Mouse (Mus musculus): ENCODE measurements around the gene Nkx1-2.

Nkx1-2 gene

DNA sequence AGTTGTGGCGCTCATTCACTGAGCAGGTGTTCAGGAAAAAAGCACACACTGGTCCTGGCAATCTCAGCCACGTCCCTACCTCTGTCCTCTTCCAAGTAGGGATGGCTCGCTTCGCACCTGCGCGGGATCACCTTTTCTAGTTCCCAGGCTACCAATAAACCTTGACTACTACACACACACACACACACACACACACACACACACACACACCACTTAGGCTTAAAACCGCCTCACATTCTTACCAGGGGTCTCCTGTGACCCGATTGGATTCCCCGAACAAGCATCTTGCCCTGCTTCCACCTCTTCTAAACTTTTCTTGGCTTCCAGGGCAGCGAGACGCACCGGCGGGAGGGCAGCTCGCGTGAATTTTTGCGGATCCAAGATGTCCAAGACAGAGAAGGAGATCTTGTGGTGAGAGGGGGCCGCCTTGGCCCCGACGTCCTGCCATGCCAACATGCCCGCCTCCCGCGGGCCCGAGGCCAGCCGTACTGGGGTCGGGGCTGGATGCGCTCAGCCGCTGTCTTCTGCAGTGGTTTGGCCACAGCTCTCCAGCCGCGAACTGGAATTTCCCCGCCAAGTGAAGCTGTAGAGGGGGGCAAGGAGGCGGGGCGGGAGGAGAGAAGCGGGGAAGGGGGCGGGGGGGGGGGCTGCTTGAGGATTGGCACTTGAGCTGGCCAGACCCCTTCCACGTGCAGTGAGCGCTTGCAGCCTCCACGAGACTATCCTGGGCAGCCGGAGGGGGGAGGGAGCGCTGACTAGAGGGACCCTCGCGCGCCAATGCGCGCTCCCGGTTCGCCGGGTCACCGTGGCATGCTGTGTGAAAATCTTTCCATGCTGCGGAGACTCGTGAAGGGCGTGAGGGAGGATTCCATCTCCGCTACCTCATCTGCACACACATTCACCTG lies at the start of gene Nkx1-2:
Gene Nkx1-2, minus strand, starts transcription at position 567 of the 905 bp plus-strand sequence.
- DNase-seq (ENCODE audit: low read depth), result no peak

DNA sequence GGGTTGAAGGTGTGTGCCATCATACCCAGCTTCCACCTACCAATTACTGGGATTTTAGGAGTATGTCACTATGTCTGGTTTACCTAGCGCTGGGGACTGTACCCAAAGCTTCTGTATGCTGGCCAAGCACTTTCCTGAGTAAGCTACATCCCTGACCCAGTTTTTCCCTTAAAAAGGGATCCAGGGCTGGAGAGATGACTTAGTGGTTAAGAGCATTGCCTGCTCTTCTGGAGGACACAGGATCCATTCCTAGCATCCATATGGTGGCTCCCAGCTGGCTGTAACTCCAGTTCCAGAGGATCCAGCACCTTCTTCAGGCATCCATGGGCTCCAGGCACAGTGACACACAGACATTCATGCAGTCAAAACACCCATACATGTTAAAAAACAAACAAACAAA lies 47.1 kb upstream of the Nkx1-2 start:
- no peak for DNase-seq (ENCODE audit: low read depth)

DNA sequence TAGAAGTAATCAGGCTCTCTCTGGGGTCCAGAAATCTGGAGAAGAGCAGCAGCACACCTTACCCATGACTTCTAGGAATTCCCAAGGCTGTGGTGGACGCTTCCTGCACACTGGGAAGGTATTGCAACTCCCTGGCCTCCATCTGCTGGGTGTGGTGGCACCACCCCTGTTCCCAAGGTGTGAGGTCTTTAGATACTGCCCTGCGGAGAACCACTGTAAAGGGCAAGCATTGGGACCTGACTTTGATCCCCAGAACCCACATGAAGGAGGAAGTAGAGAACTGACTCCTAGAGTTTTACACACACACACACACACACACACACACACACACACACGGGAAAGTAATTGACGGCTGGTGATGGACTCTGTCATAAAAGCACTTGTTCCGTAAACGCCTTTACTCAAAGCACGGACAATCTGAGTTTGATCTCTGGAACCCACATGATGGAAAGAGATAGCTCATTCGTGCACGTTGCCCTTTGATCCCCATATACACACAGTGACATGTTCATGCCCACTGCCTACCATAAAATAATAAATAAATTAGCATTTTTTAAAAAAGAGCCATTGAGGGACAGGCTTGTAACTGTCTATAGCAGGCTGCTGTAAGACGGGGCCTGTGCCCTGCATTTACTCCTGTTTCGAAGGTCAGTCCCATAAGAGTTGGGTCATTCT lies 45.3 kb upstream of the Nkx1-2 start:
- no peak for DNase-seq (ENCODE audit: low read depth)

DNA sequence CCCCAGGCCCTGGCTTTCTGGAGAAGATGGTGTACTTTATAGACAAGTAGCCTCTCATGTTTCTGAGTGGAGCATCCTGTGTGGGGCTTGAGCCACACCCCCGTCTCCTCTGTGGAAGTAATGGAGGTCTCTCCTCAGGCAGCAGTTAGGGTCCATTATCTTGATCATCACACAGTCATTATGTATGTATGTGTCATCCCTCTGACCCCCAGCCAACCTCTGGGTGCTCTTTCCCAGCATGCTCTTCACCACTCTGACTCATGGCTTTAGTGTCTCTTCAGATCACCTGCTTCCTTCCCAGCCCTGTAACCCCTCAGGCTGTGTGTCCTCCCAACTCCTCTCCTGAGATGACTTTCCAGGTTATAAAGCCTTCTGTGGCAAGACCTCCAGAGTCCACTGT lies 42.2 kb upstream of the Nkx1-2 start:
- no peak for DNase-seq (ENCODE audit: low read depth)

DNA sequence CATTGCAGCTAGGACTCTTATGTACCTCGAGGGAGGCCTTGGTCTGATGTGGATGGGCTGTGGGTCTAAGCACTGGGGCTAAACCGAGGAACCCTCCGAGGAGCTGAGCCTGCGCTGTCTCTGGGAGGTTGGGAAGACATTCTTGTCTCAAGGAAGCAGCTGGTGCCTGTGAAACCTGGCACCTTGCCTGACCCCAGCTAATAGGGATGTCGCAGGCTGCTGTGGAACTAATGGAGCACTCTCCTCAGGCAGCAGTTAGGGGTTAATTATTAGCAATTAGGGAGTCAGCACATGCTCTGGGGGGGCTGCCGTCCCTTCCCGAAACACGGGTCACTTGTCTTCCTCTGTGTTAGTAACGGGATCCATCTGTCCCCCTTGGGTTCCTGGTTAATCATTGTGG lies 41.5 kb upstream of the Nkx1-2 start:
- DNase-seq (ENCODE audit: low read depth), result no peak

DNA sequence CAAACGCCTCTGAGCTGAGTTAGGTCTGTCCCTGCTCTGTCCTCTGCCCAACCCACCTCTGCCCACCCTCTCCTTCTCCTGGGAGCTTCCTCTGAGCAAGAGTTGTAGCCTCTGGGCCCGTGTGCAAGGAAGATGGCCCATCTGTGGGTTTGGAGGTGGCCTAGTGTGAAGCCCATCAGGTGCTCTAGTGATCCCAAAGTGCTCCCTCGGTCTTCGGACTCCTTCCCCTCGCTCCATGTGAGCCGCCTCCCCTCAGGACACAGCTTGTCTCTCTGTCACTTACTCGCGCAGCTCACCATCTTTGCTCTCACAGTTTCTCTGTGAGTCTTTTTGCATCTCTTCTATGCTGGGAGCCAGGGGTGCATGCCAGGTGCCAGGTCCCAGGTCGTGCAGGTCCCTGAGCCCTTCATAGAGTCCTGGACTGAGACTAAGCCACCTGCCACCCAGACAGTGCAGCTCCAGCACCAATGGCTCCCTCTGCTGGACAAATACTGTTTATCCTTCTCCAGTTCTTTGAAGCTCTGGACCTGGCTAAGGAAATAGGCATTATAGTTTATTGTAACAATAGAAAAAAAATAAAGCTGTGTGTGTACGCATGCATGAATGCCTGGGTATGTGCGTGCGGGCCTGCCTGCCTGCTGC lies 39.1 kb upstream of the Nkx1-2 start:
- peak; percentile 71 for DNase-seq (ENCODE audit: low read depth)

DNA sequence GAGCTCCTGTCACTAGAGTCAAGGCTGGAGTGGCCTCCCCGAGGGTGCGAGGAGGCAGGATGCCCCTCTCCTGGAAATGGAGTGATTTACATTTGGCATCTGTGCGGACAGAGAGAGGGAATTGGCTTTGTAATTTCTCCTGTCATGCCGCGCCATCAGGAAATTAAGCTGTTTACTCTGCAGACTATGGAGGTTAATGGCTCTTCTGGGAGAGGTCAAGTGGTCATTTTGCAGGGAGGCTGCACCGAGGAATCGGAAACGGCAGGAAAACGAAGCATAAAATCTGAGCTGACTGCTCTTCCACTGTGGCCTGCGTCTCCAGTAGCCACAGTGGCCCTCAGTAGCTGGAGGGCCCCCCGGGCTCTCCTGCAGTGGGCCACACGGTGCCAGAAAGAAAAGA lies 37.9 kb upstream of the Nkx1-2 start:
- no peak for DNase-seq (ENCODE audit: low read depth)

DNA sequence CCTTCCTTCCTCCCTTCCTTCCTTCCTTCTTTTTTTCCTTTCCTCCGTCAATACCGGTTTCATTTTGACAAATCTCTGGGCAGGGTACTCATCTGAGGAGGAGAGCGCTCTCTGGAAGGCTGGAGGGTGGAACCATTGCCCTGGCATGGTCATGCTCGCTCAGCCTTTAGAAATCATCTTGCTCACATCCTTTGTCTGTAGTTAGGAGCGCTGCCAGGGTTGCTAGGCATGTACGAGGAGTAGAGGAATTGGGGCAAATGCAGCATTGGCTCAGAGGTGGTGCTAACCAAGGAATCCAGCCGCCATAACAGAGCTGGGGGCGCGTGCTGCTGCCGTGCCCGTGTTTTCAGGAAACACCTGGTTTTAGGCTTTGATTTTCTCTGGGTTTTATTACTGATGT lies 31.9 kb upstream of the Nkx1-2 start:
- DNase-seq (ENCODE audit: low read depth), result no peak

DNA sequence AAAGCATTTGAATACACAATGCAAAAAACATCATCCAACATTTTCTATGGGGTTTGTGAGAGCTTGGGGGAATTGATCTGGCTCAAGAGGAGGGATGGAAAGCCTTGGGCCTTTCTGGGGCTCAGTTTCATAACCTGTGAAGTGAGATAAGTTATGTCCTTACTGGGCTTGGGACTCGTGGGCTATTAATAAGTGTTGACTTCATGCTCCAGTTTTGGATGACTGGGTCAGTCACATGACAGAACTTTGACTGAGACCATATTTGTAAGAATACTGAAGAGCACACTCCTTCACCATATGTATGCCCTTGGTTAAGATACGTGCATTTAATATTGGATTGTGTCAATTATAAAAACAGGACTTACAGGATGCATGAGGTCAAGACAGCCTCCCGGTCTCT lies 28.0 kb upstream of the Nkx1-2 start:
- DNase-seq (ENCODE audit: low read depth), result peak; percentile 31

DNA sequence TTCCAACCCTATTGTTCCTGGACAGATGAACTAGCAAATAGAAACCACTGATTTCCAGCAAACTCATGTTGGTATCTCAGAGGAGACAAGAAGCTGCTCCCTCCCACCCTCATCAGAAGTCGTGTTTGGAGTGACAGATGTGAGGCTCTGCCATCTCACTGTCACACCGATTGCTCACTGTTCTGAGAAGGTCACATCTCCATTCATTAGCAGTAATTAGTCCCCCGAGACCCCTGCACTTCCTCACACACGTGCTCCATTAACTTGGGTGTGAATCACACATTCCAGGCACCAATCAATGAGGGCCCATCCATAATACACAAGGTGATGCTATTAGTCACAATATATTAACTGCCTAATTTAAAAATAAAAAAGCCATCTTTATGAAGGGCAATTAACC lies 26.7 kb upstream of the Nkx1-2 start:
- no peak for DNase-seq (ENCODE audit: low read depth)

DNA sequence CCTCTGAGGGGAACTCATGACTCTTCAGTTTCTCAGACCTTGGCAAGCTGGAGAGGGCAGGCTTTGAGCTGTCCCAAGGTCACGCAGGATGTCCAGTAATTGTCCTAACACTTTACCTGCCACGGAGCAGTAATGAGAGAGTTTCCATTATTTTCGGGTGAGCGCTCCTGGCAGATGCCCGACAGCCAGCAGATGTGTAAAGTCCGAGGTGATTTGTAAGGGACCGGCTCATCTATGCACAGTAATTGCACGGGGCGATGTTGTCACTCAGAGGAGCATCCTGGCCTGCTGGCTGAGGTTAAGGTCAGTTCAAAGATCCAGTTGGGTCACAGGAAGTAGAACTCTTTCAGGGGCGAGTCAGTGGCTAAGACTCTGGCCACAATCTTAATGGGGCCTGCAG lies 24.7 kb upstream of the Nkx1-2 start:
- no peak for DNase-seq (ENCODE audit: low read depth)

DNA sequence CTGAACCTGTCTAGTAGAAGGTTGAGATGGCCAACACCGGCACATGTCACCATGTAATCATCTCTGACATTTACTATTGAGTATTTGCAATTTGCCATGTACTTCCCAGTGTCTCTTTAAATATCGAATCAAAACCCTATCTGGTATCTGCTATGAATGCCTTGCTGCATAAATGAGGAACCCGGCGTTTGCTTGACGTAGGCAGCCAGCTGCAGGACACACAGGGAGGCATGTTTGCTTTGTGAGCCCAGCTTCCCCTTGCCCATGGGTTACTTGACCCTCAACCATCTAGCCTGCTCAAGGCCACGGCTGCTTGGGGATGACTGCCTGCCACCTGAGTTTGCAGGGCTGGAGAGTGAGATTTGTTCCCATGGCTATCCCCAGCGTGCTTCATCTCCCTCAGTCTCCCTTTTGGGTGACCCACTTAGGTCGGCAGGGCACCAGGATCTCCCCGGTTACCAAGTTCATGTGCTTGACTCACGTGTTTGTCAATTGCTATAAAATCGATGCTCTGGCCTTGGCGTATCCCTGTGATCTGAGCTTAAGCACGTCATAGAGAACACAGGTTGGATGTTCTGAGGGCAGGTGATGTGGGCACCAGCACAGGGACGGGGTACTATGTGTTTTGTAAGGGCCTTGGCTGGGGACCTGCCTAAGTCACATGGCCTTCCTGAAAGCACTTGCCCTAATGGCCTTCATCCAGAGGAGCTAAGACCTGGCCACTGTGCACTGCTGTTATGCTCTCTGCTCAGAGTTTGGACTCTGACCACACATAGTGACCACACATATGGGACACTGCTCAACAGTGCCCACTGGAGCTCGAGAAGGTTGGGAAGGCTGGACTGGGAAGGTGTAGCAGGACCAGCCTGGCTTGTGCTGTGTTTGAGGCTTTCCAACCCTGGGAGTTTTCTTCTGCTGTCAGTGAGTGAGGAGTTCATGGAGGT lies 20.8 kb upstream of the Nkx1-2 start:
- DNase-seq (ENCODE audit: low read depth), result no peak

DNA sequence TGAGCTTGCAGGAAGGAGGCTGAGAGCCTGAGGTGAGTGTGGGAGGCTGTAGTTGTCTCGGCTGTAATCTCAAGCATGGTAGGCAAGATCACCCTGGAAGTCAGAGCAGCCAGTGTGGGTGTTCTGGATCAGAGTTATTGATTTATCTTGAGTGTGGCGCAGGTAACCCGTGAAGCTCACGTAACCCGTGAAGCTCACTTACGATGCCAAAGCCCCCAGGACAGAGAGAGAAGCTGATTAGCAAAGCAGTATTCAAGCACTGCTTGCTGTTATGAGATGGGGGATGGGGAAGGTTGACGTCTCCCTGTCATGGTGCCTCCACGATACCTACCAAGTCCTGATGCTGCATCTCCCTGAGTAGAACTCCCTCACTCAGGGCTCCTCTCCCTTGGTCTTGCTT lies 20.1 kb upstream of the Nkx1-2 start:
- DNase-seq (ENCODE audit: low read depth), result no peak

DNA sequence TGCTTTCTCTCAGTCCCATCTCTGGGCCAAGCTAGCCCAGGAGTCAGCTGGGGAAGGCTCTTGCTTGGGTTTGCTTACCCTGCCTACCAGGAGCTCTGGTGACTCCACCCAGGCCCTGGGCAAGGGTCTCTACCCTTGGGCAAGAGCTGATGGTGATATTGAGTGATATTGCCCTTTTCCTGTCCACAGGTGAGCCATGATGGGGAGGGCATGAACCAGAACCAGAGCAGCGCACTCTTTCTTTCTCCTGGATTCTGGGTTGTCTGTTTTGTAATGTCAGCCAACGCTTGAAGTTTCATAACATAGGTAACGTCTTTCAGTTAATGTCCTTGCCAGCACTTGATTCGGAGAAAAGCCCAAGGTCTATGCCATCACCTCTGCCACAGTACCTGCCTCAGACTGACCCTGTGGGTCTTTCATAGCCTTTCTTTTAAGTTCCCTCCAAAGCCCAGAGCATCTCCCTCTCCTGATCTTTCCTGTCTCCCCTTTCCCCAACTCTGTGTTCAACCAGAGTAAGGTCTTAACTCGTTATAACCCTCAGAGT lies 17.7 kb upstream of the Nkx1-2 start:
- no peak for DNase-seq (ENCODE audit: low read depth)

DNA sequence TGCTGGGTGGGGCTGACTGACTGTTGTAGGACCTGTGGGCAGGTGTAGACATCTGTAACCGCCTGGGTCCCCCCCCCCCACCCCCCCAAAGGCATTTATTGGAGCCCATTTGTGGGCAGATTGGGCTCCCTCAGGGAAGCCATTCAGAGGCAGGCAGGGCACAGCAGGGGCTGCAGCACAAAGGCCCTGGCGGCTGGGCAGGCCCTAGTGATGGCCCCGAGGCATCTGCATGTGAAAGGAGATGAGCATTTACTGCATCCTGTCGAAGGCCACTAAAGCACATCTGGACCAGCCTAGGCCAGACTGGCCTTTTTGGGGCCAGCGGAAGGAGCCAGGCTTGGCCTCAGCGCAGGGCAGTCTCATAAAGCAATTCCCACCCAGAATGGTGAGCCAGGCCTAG lies 17.0 kb upstream of the Nkx1-2 start:
- no peak for DNase-seq (ENCODE audit: low read depth)

DNA sequence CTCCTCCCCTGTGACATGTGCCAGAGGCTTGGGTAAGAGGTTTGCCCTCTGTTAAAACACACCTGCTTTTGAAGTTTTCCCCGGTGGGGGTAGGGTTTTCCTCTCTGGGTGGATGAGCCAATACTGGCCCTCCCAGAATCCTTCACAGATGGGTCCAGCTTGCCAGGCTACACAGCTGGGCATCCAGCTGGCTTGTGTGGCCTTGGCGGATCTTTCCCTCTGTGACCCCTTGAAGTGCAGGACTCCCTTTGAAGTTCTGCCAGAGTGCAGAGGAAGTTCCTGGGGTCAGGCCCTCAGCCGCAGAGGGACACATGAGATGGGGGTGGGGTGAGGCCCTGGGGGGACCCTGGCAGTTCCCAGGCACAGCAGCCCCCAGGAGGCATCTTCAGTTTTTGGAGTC lies 15.9 kb upstream of the Nkx1-2 start:
- DNase-seq (ENCODE audit: low read depth), result no peak

DNA sequence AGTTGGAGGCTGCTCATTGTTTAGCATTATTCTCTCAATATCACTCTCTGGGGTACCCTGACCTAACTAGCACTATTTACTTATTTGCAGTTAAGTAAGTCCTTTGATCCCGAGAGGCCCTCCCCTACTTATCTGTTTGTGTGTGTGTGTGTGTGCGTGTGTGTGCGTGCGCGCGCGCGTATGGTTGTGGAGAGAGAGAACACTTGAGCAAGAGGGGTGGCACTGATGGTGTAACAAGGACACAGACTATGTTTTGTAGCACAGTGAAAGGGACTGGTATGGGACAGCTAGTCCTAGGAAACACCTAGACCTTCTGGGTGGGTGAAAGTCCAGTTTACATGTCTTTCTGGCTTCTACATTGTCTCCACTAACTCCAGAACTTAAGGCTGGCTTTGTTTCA lies 12.1 kb upstream of the Nkx1-2 start:
- DNase-seq (ENCODE audit: low read depth), result no peak

DNA sequence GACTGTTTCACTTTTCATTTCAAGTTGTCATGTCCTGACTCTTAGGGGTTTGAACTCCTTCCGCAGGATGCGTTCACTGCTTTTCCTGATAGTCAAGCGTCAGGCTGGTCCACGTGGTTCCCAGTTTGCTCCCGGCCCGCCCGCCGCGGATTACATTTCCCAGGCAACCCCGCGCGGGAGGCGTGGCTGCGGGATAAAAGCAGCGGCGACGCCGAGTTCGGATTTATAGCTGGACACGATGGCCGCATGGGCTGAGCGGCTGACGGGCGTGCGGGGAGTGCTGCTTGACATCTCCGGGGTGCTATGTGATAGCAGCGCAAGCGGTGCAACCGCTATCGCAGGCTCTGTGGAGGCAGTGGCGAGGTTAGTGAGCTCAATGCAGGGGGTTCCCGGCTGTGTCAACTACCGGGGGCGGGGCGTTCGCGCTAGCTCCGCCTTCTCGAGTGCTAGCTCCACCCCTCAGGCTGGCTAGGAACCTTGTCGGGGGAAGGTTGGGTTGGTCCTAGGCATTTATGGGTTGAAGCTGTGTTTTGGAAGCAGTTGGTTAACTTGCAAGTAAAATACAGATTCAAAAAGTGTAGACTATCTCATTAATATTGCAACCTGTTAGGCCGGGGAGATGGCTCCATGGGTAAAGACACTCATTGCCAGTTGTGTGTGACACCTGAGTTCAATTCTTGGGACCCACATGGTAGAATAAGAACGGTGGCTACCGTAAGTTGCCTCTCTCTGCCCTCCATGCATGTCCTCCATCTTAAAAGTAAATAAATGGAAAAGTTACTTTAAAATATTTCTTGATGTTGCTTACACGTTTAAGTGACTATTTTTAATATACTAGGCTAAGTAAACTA lies 11.3 kb upstream of the Nkx1-2 start, which contains the start of gene Lhpp:
Gene Lhpp, plus strand, starts transcription at position 171 of the 851 bp plus-strand sequence.
- DNase-seq (ENCODE audit: low read depth), result peak; percentile 77

DNA sequence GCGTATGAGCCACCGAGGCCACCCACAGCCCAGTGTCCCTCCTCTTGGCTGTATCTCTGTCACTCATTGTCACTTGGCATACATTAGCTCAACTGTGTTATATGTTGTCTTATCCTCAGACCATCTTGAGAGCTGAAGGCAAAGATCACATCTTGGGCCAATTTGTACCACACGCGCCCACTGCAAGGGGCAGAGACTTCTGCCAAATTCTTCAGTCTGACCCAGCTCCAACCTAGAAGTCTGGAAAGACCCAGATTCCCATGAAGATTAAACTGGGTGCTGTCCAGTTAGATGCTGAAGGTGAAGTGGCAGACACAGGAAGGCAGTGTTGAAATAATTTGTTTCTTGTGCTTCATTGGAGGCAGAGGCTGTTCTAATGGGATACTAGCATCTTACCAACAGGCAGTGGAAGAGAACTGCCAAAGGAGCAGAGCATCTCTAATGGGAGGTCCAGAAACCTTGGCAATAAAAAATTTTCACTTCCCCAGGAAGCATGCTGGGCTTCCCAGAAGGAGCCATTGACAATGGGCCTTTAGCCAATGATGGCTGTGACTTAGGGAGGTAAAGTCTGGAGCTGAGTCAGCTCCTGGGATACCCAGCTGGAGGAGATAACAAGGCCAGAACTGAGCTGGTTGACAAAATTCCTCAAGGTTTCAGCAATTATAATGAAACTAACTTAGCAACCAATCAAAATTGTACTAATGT lies 9.0 kb upstream of the Nkx1-2 start:
- no peak for DNase-seq (ENCODE audit: low read depth)

DNA sequence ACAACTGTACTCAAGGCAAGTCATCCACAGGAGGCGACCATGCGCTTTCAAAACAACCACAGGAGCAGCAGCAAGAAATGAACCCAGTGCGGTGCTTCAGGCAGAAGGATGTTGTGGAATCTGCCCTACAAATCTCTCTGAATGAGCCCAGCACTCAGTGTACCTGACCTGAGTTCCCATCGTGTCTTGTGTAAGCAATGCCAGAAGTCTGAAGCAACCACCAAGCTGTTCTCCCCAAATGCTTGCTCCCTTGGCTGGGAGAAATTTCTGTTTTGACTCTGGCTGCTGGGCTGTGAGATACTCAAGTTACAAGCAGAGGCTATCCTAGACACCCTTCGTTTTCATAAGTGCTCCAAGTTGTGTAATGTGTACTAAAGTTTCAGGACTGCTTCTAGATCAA lies 6.3 kb upstream of the Nkx1-2 start:
- peak; percentile 3 for DNase-seq (ENCODE audit: low read depth)

All from NIH3T3 (cell line).